8 mouse cellular contexts compared by ENCODE assay signal in the genomic region with DNA sequence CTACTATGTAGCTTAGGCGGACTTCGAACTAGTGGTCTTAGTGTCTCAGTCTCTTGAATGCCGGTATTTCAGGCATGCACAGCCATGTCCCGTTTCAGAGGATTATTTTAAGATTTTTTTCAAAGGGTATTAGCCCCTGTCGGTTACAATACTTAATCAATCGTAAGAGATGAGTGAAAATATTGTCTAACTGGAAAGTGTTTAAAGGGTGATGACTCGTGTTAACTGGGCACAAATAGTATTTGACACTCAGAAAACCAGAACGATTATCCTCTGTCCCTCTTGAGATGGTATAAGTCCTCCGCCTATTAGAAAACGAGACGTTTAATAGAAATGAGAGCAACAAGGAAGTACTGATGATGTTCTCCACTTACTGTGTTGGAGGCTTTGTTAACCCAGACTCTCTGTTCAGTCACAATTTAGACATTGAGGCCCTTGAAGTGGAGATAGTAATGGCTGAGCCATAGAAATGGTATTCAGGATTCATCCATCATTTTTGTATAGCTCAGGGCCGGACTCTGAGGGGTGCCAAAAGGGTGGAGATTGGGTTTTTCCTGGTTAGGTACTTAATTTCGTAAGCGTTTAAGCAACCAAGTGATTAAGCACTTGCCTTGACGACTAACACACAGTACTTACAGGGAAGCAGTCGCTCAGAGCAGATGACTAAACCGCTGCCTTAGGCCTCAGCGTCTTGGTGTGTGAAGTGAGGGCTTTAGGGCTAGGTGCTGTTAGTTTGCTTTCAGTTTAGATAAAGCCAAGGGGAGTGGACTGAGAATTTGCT. TPM values are rescaled to one million over a fixed set of nuclear protein-coding genes. Genes with fewer than 3 reads are reported as not detected.
DNase-seq lines count a peak whose midpoint lies in the region; ATAC-seq and TF ChIP-seq lines count a peak whose summit lies in the region.

No protein-coding gene starts in this region.

- ATAC-seq in hindbrain, embryonic 11.5 days (ENCODE audit: low FRiP score), result no peak
- ATAC-seq in liver, embryonic 15.5 days (ENCODE audit: insufficient read depth), result no peak

- no peaks in the 10 kb centered on the region for H3K27me3 ChIP-seq in testis, adult 2 months (ENCODE audit: control insufficient read depth, insufficient read depth, low read length)
- no peaks in the 10 kb centered on the region for H3K27me3 ChIP-seq in hindbrain, embryonic 11.5 days (ENCODE audit: control insufficient read depth, insufficient read depth, low read length)
- H3K27me3 ChIP-seq in liver, embryonic 15.5 days, result no peaks in the 10 kb centered on the region

- no peak for TF ChIP-seq POLR2A in testis, adult 2 months (IDR thresholded peaks at IDR 0.05; ENCODE audit: control insufficient read depth, low read depth, low read length)
- TF ChIP-seq POLR2A in olfactory bulb, adult 2 months (IDR thresholded peaks at IDR 0.05; ENCODE audit: insufficient read depth, low read depth, low read length), result no peak

- no peak for DNase-seq in testis, postnatal 10 days (ENCODE audit: low spot score)
- peak; percentile 41 for DNase-seq in embryo, embryonic 11 days
- DNase-seq in hindbrain, embryonic 11.5 days (ENCODE audit: low spot score), result peak; percentile 36
- DNase-seq in cerebellum, adult 9-11 months, result no peak
- DNase-seq in right cerebral cortex, adult 2 months (ENCODE audit: low spot score in 2 of 2), result no peak

- no peak for TF ChIP-seq CTCF in testis, adult 2 months (IDR thresholded peaks at IDR 0.05; ENCODE audit: control insufficient read depth, insufficient read depth, insufficient replicate concordance, low read depth, low read length)
- no peak for TF ChIP-seq CTCF in olfactory bulb, adult 2 months (IDR thresholded peaks at IDR 0.05; ENCODE audit: insufficient read depth, low read depth, low read length)

- peak overlapping the region; percentile 99 for H3K9ac ChIP-seq in hindbrain, embryonic 11.5 days (ENCODE audit: low read depth, low read length)
- peak overlapping the region; percentile 99 for H3K9ac ChIP-seq in liver, embryonic 15.5 days

- H3K36me3 ChIP-seq in testis, adult 2 months (ENCODE audit: control insufficient read depth, insufficient read depth, low read length), result peaks cover 8% of the 10 kb centered on the region
- no peaks in the 10 kb centered on the region for H3K36me3 ChIP-seq in hindbrain, embryonic 11.5 days (ENCODE audit: control insufficient read depth, insufficient read depth, low read length)
- peaks cover 15% of the 10 kb centered on the region for H3K36me3 ChIP-seq in liver, embryonic 15.5 days (replicated peaks)

- H3K27ac ChIP-seq in testis, adult 2 months (ENCODE audit: control insufficient read depth, insufficient read depth, low read depth, low read length), result peak overlapping the region; percentile 14; the same call in 1 of the 2 replicates
- no peak overlapping the region for H3K27ac ChIP-seq in hindbrain, embryonic 11.5 days (ENCODE audit: low read depth, low read length)
- peak overlapping the region; percentile 70 for H3K27ac ChIP-seq in liver, embryonic 15.5 days (replicated peaks)
- H3K27ac ChIP-seq in olfactory bulb, adult 2 months (ENCODE audit: insufficient read depth, low read depth, low read length), result no peak overlapping the region

- H3K4me3 ChIP-seq in testis, adult 2 months (ENCODE audit: control insufficient read depth, low read depth, low read length), result peak overlapping the region; percentile 99
- peak overlapping the region; percentile 95 for H3K4me3 ChIP-seq in hindbrain, embryonic 11.5 days (ENCODE audit: low read depth, low read length)
- peak overlapping the region; percentile 98 for H3K4me3 ChIP-seq in liver, embryonic 15.5 days (replicated peaks)
- peak overlapping the region; percentile 73 for H3K4me3 ChIP-seq in olfactory bulb, adult 2 months (ENCODE audit: insufficient read depth, low read depth, low read length)

- 2% methylated on average over 18 of the region's 18 CpGs for WGBS in hindbrain, embryonic 11.5 days
- WGBS in liver, embryonic 15.5 days (ENCODE audit: insufficient replicate concordance), result 1% methylated on average over 18 of the region's 18 CpGs
- under 1% methylated on average over 18 of the region's 18 CpGs for WGBS in olfactory bulb, adult 2 months

- peak overlapping the region; percentile 82 for H3K4me2 ChIP-seq in hindbrain, embryonic 11.5 days (replicated peaks; ENCODE audit: low read depth, low read length)
- peak overlapping the region; percentile 96 for H3K4me2 ChIP-seq in liver, embryonic 15.5 days

- H3K9me3 ChIP-seq in hindbrain, embryonic 11.5 days (ENCODE audit: control insufficient read depth, low read length), result no peaks in the 10 kb centered on the region
- H3K9me3 ChIP-seq in liver, embryonic 15.5 days (replicated peaks), result no peaks in the 10 kb centered on the region

- peaks cover 7% of the 10 kb centered on the region for H3K4me1 ChIP-seq in testis, adult 2 months (ENCODE audit: control insufficient read depth, insufficient read depth, low read length)
- peaks cover 2% of the 10 kb centered on the region; the same call in 1 of the 2 replicates for H3K4me1 ChIP-seq in hindbrain, embryonic 11.5 days (replicated peaks; ENCODE audit: control insufficient read depth, insufficient read depth, low read length)
- H3K4me1 ChIP-seq in liver, embryonic 15.5 days (replicated peaks), result peaks cover 54% of the 10 kb centered on the region
- peaks cover 5% of the 10 kb centered on the region; the same call in 1 of the 2 replicates for H3K4me1 ChIP-seq in olfactory bulb, adult 2 months (ENCODE audit: control insufficient read depth, insufficient read depth, low read length)

RNA-seq across cellular contexts. Expression of a gene that starts 2.4 kb away (rescaled TPM):
- polyA plus RNA-seq in testis, adult 2 months (2012; rRNA removed), result 11.3 and 11.8 TPM in 2 replicates
- polyA plus RNA-seq in hindbrain, embryonic 11.5 days (2014; fragmentation: Nextera tagmentation; extraction: Ambion mirVana), result 5.9 and 6.7 TPM in 2 replicates
- 2.2 and 2.4 TPM in 2 replicates for polyA plus RNA-seq in liver, embryonic 15.5 days (2015; fragmentation: Nextera tagmentation; extraction: Ambion mirVana)
- 135 TPM in 1 of 2 replicates, not detected in the other for polyA plus RNA-seq in olfactory bulb, adult 2 months (2012; ENCODE audit: insufficient read depth, insufficient read length, low replicate concordance, missing spikeins)

RNA-seq across cellular contexts. Expression of a gene that starts 41.6 kb away (rescaled TPM):
- 13.9 and 14.1 TPM in 2 replicates for polyA plus RNA-seq in testis, adult 2 months (2012; rRNA removed)
- polyA plus RNA-seq in hindbrain, embryonic 11.5 days (2014; fragmentation: Nextera tagmentation; extraction: Ambion mirVana), result 14.3 and 18.0 TPM in 2 replicates
- polyA plus RNA-seq in liver, embryonic 15.5 days (2015; fragmentation: Nextera tagmentation; extraction: Ambion mirVana), result 7.5 and 8.4 TPM in 2 replicates
- not detected in 2 replicates for polyA plus RNA-seq in olfactory bulb, adult 2 months (2012; ENCODE audit: insufficient read depth, insufficient read length, low replicate concordance, missing spikeins)

Comparison
In these comparisons a context has a peak if more than half of its experiments do, and no peak if none do; other contexts are left out.
1. H3K27ac ChIP-seq: peak in testis, adult 2 months (single experiment) and liver, embryonic 15.5 days (single experiment); none in hindbrain, embryonic 11.5 days (single experiment) and olfactory bulb, adult 2 months (single experiment).
2. DNase-seq: peak in embryo, embryonic 11 days (single experiment) and hindbrain, embryonic 11.5 days (single experiment); none in testis, postnatal 10 days (single experiment), cerebellum, adult 9-11 months (single experiment) and right cerebral cortex, adult 2 months (0 of 2).
3. Peak in every context shown above with its lines, with median percentiles within 50 percentile points of each other: H3K4me3 ChIP-seq.